Mouse (Mus musculus): ENCODE measurements around the gene Etv4.

Etv4 gene

GRCm38 (mm10) chr11:101785143-101785851 is at the start of gene Etv4:
Etv4 (minus strand) TSS chr11:101785371.
- DNase-seq (ENCODE audit: extremely low spot score): peak; percentile 95

- no peak for DNase-seq (ENCODE audit: extremely low spot score)
Measured at GRCm38 (mm10) chr11:101832001-101832400, 46.8 kb upstream of the Etv4 start.

GRCm38 (mm10) chr11:101830616-101831015 is 45.4 kb upstream of the Etv4 start:
- no peak for DNase-seq (ENCODE audit: extremely low spot score)

GRCm38 (mm10) chr11:101830112-101830511 is 44.9 kb upstream of the Etv4 start:
- DNase-seq (ENCODE audit: extremely low spot score): peak; percentile 39

GRCm38 (mm10) chr11:101828718-101829117 is 43.5 kb upstream of the Etv4 start:
- DNase-seq (ENCODE audit: extremely low spot score): no peak

- DNase-seq (ENCODE audit: extremely low spot score): no peak
Measured at GRCm38 (mm10) chr11:101823210-101823609, 38.0 kb upstream of the Etv4 start.

GRCm38 (mm10) chr11:101820899-101821298 is 35.7 kb upstream of the Etv4 start:
- DNase-seq (ENCODE audit: extremely low spot score): no peak

- no peak for DNase-seq (ENCODE audit: extremely low spot score)
Measured at GRCm38 (mm10) chr11:101819853-101820252, 34.7 kb upstream of the Etv4 start.

GRCm38 (mm10) chr11:101815103-101816085 is 30.2 kb upstream of the Etv4 start:
- DNase-seq (ENCODE audit: extremely low spot score): peak; percentile 71

- DNase-seq (ENCODE audit: extremely low spot score): peak; percentile 93
Measured at GRCm38 (mm10) chr11:101814375-101815102, 29.4 kb upstream of the Etv4 start.

- DNase-seq (ENCODE audit: extremely low spot score): peak; percentile 83
Measured at GRCm38 (mm10) chr11:101813259-101813658, 28.1 kb upstream of the Etv4 start.

GRCm38 (mm10) chr11:101809060-101809828 is 24.1 kb upstream of the Etv4 start:
- DNase-seq (ENCODE audit: extremely low spot score): peak; percentile 24

GRCm38 (mm10) chr11:101807266-101807665 is 22.1 kb upstream of the Etv4 start:
- no peak for DNase-seq (ENCODE audit: extremely low spot score)

GRCm38 (mm10) chr11:101806741-101807140 is 21.6 kb upstream of the Etv4 start:
- DNase-seq (ENCODE audit: extremely low spot score): no peak

- DNase-seq (ENCODE audit: extremely low spot score): no peak
Measured at GRCm38 (mm10) chr11:101805113-101805704, 20.0 kb upstream of the Etv4 start.

GRCm38 (mm10) chr11:101801386-101801785 is 16.2 kb upstream of the Etv4 start:
- no peak for DNase-seq (ENCODE audit: extremely low spot score)

- no peak for DNase-seq (ENCODE audit: extremely low spot score)
Measured at GRCm38 (mm10) chr11:101798083-101798482, 12.9 kb upstream of the Etv4 start.

- DNase-seq (ENCODE audit: extremely low spot score): no peak
Measured at GRCm38 (mm10) chr11:101797355-101797754, 12.2 kb upstream of the Etv4 start.

GRCm38 (mm10) chr11:101790811-101791526 is 5.8 kb upstream of the Etv4 start:
- peak; percentile 29 for DNase-seq (ENCODE audit: extremely low spot score)

GRCm38 (mm10) chr11:101787432-101787831 is 2.3 kb upstream of the Etv4 start:
- DNase-seq (ENCODE audit: extremely low spot score): no peak

Data from embryo, embryonic 9.5 days (tissue).